Mouse (Mus musculus) midbrain, embryonic 13.5 days (tissue): Measurements from ENCODE around the gene Gabrr2. TPM values are rescaled to one million over a fixed set of nuclear protein-coding genes. Genes with fewer than 3 reads are reported as not detected.
"Not testable (repeated sequence)": the region's sequence is repeated elsewhere in the genome, so short reads cannot be mapped to it uniquely, and the experiment has no call there.

Experiments
- ATAC-seq: fragments of 200-750 bp; cut with Nextera tagmentation; 2 replicates; pipeline ENCODE4 v1.8.0; 2017; ENCODE audit warnings: mild to moderate bottlenecking, moderate TSS enrichment, moderate library complexity
- H3K27ac ChIP-seq: fragments of 300-500 bp; sonication (generic); 2 replicates; pipeline ENCODE4 v1.5.1; 2015; ENCODE audit warnings: inconsistent platforms, mild to moderate bottlenecking, moderate library complexity
- H3K27me3 ChIP-seq: fragments of 300-500 bp; sonication (generic); 2 replicates; pipeline ENCODE4 v1.6.1; 2015; ENCODE audit warnings: mild to moderate bottlenecking, inconsistent platforms
- H3K36me3 ChIP-seq: fragments of 300-500 bp; sonication (generic); 2 replicates; pipeline ENCODE4 v1.6.1; 2015; ENCODE audit warnings: mild to moderate bottlenecking, inconsistent platforms
- H3K4me1 ChIP-seq: fragments of 300-500 bp; sonication (generic); replicated peaks from 2 replicates; pipeline ENCODE4 v1.6.1; 2015; ENCODE audit warnings: inconsistent platforms
- H3K4me2 ChIP-seq: fragments of 300-500 bp; sonication (generic); replicated peaks from 2 replicates; pipeline ENCODE4 v1.6.1; 2015; ENCODE audit warnings: moderate library complexity, mild to moderate bottlenecking, inconsistent platforms
- H3K4me3 ChIP-seq: fragments of 300-500 bp; sonication (generic); replicated peaks from 2 replicates; pipeline ENCODE4 v1.5.1; 2015; ENCODE audit warnings: mild to moderate bottlenecking, inconsistent platforms
- H3K9ac ChIP-seq: fragments of 300-500 bp; sonication (generic); replicated peaks from 2 replicates; pipeline ENCODE4 v1.6.1; 2015; ENCODE audit warnings: mild to moderate bottlenecking, inconsistent platforms
- H3K9me3 ChIP-seq: fragments of 300-500 bp; sonication (generic); 2 replicates; pipeline ENCODE4 v1.6.1; 2016; ENCODE audit warnings: mild to moderate bottlenecking, inconsistent platforms
- WGBS: fragments of 180-500 bp; shearing (Covaris S2); methylation state at CpG from one replicate; pipeline ENCODE4 v1.1.7; 2015; 5-methylcytosine and 5-hydroxymethylcytosine counted together
- polyA plus RNA-seq: library from polyadenylated mRNA; unstranded; fragments of >200 nt; fragmentation: Nextera tagmentation; extraction: Ambion mirVana; gene quantifications from 2 replicates; pipeline ENCODE4 v1.2.1, GENCODE M21; 2015

Gabrr2 gene
- polyA plus RNA-seq, 1 experiment from 2014 or later, result 0.44 TPM

GRCm38 (mm10) chr4:33119118-33119517 lies 56.3 kb downstream of the Gabrr2 start:
- WGBS, result 2% methylated on average over 3 of the region's 3 CpGs
- not testable (repeated sequence) for H3K4me3 ChIP-seq, H3K9ac ChIP-seq, ATAC-seq, H3K27me3 ChIP-seq, H3K4me1 ChIP-seq, H3K27ac ChIP-seq, H3K9me3 ChIP-seq, H3K4me2 ChIP-seq, H3K36me3 ChIP-seq

- Histone ChIP-seq H3K9ac (no peak overlapping the region), H3K36me3 (no peaks in the 10 kb centered on the region), H3K4me3 (no peak overlapping the region), H3K4me2 (no peak overlapping the region), H3K4me1 (no peaks in the 10 kb centered on the region), H3K9me3 (no peaks in the 10 kb centered on the region), H3K27me3 (no peaks in the 10 kb centered on the region), H3K27ac (no peak overlapping the region)
- 79% methylated on average over 6 of the region's 6 CpGs for WGBS
- no peak for ATAC-seq
Observed at GRCm38 (mm10) chr4:33124493-33124892, 61.7 kb downstream of the Gabrr2 start.

GRCm38 (mm10) chr4:33125409-33126084 lies 62.7 kb downstream of the Gabrr2 start:
- Histone ChIP-seq H3K4me2 (no peak overlapping the region), H3K36me3 (no peaks in the 10 kb centered on the region), H3K9ac (no peak overlapping the region), H3K4me1 (no peaks in the 10 kb centered on the region), H3K27ac (no peak overlapping the region), H3K9me3 (no peaks in the 10 kb centered on the region), H3K4me3 (no peak overlapping the region), H3K27me3 (no peaks in the 10 kb centered on the region)
- WGBS, result 71% methylated on average over 10 of the region's 10 CpGs
- peak; percentile 45; the same call in 1 of the 2 replicates for ATAC-seq

DNA sequence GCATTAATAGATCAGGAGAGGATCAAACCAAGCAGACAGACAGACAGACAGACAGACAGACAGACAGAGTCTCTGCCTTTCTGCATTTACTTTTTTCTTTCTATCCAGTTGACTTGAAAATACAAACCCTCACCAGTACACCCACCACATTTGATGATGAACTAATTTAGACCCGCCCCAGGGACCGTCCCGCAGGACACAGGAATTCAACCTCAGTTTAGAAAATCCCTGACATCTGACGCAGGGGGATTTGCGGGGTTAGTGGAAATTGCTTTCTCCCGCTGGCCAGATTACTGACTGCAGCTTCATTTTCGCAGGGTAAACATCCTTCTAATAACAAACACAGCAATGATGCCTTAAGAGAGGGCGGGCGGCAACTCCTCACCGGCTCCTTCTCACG lies 69.4 kb downstream of the Gabrr2 start, which contains the start of gene Gabrr1:
Gene Gabrr1 (plus strand): TSS at position 301 of the 400 bp plus-strand sequence.
- 74% methylated on average over 11 of the region's 11 CpGs for WGBS
- ATAC-seq, result no peak
- Histone ChIP-seq H3K9me3 (no peaks in the 10 kb centered on the region), H3K4me2 (no peak within 1 kb of the TSS), H3K27ac (no peak within 1 kb of the TSS), H3K4me1 (no peaks in the 10 kb centered on the region), H3K9ac (no peak within 1 kb of the TSS), H3K36me3 (no peaks in the 10 kb centered on the region), H3K4me3 (no peak within 1 kb of the TSS), H3K27me3 (no peaks in the 10 kb centered on the region)

Other genes with a start within 250 kb of the Gabrr2 start
- 30.4 and 32.2 TPM in 2 replicates for gene Ankrd6, start 112.2 kb upstream of the Gabrr2 start, polyA plus RNA-seq
- gene Rragd, start 80.0 kb upstream of the Gabrr2 start, polyA plus RNA-seq, result 32.2 and 32.3 TPM in 2 replicates
- gene Ube2j1, start 31.6 kb upstream of the Gabrr2 start, polyA plus RNA-seq, result 49.0 and 51.1 TPM in 2 replicates
- 0.14 and 0.63 TPM in 2 replicates for gene Gabrr1, start 69.5 kb downstream of the Gabrr2 start, polyA plus RNA-seq
- 1.2 and 1.7 TPM in 2 replicates for gene Pm20d2, start 126.7 kb downstream of the Gabrr2 start, polyA plus RNA-seq
- gene Srsf12, start 146.0 kb downstream of the Gabrr2 start, polyA plus RNA-seq, result 32.5 and 33.9 TPM in 2 replicates
- 71.0 and 83.2 TPM in 2 replicates for gene Pnrc1, start 227.2 kb downstream of the Gabrr2 start, polyA plus RNA-seq
- 30.7 and 32.5 TPM in 2 replicates for gene Rngtt, start 247.3 kb downstream of the Gabrr2 start, polyA plus RNA-seq